Mouse (Mus musculus): ENCODE data around the gene Acvr2a. TPM values are rescaled to one million over a fixed set of nuclear protein-coding genes. Genes with fewer than 3 reads are reported as not detected.
"Not testable (repeated sequence)": the region's sequence is repeated elsewhere in the genome, so short reads cannot be mapped to it uniquely, and the experiment has no call there.

Gene Acvr2a
- total RNA-seq, 2 experiments from 2014 or later, result 15.4 to 16.7 TPM

GRCm38 (mm10) chr2:48865596-48865995 is 51.7 kb downstream of the Acvr2a start:
- intact Hi-C loops (cut with DNase I), result not testable (repeated sequence)

DNA sequence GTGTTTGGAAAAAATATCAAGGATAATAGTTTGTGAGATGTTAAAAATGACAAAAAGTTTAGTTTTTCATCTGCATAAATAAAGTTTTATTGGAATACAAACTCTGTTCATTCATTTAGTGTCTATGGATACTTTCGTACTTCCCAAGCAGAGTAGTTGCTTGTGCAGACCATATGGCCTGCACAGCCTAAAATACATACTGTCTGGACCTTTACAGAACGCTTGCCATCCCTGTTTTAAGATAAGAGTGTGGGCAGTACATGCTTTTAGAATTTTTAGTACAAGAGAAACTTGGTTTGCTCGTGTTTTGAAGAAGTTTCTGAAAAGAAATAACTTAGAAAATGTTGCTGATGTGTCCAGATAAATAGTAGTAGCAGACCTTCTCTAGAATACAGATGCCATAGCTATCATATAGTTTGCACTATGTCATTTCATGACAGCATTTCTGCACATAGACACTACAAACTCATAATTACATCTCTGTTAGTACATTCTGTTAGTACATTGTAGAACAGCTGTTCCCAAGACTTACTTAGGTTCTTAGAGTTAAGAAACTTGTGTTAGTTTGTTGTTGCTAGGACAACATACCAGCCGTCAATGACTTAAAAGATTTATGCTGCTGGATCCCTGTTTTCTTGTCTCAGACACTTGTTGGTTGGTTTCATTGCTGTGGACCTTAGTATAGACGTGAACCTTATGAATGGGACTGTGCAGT is 54.4 kb downstream of the Acvr2a start:
- no peak for DNase-seq
- intact Hi-C loops (cut with DNase I), result no loop called here

More at GRCm38 (mm10) chr2:48865596-48865995, 51.7 kb downstream of the Acvr2a start:
- DNase-seq, result not testable (repeated sequence)

DNA sequence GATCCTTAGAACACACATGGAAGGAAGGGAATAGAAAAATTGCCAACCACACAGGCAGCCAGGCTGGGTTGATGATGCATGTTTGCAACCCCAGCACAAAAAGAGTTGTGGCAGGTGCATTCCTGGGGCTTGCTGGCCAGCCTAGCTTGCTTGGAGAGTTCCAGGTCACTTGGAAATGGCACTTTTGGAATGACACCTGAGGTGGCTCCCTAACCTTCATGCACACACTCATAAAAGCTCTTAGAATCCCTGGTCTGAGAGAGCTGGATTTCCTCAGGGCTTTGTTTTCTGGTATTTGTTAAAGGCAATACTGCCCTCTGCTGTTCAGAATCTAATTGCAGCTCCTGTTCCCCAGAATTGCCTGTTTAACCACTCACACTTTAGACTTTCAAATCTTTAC is 72.0 kb downstream of the Acvr2a start:
- peak; percentile 62 to 63 for DNase-seq
- intact Hi-C loops (cut with DNase I), result loop anchor here (1.0 to 10.0 kb wide), 8 partner anchors 72 to 1394 kb away; partner anchors contain the start of gene Acvr2a

- intact Hi-C loops (cut with DNase I), result no loop called here
- no peak for DNase-seq
These were observed 81.3 kb downstream of the Acvr2a start for GRCm38 (mm10) chr2:48895186-48895585.

- no peak for DNase-seq
- intact Hi-C loops (cut with DNase I), result loop anchor here (1.0 to 5.0 kb wide), 2 partner anchors 348 to 404 kb away; no protein-coding TSS in a partner anchor
These were observed 95.0 kb downstream of the Acvr2a start for GRCm38 (mm10) chr2:48908866-48909265.

DNA sequence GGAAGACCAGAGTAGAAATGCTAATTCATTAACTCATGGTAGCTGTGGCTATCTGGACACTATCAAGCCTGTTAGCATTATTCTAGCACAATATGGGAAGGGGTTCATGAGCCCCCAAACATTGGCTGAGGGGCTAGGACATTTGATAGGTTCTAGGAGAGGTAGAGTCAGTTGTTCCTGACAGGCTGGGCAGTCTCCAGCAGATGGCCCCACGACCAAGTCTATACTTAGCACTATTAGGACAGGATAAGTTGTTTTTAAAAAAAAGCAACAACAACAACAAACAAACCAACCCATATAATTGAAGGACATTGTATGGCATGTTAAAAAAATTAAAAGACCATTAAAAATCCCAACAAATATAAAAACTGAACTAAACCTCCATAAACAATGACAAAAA is 100.3 kb downstream of the Acvr2a start:
- DNase-seq, result no peak
- intact Hi-C loops (cut with DNase I), result no loop called here

DNA sequence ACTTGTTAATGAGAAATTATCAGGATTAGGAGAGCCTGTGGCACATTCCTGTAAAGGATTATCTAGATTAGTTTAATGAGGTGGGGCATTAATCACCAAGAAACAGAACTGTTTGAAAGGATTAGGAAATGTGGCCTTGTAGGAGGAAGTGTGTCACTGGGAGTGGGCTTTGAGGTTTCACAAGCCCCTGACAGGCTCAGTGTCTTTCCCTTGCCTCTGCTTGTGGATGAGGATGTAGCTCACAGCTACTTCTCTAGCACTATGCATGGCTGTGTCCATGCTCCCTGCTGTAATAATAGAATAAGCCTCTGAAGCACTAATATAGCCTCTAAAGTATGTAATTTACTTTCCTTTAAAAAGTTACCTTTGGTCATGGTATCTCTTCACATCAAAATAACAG is 101.9 kb downstream of the Acvr2a start:
- intact Hi-C loops (cut with DNase I), result loop anchor here (5.0 kb wide), 1 partner anchor 816 kb away; no protein-coding TSS in a partner anchor
- DNase-seq, result no peak

DNA sequence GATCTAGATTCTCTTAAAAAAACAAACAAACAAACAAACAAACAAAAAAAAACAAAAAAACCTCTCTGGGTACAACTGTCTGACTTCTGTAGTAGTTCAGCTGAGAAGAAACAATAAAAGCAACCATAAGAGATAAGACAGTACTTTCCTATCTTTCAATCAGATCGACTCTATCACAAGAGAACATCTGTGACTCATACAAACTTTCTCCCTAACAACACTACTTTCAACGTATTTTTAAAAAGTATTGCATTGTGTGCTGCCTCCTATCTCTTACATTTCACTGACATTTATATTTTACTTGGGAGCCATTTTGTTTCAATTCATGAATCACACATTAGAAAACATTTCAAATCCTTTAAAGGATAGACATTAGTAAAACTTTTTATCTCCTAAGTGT is 121.1 kb downstream of the Acvr2a start:
- intact Hi-C loops (cut with DNase I), result no loop called here
- no peak for DNase-seq

DNA sequence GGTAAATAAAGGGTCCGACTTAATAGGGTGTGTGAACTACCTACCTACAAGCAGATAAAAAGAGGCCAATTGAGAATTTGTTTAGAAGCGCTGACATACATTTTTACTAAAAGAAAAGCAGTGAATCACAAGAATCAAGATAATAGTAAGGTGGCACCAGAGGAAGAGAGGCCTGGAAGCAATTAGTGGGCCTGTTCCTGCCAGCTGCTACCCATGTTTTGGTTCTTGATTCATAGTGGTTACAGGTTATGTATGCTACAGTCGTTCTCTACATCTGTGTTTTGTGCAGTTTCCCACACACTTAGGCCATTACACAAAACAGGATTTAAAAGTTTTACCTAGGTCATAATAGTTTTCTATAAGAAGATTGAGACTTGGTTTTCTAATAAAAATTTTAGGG is 133.9 kb downstream of the Acvr2a start:
- DNase-seq, result no peak
- intact Hi-C loops (cut with DNase I), result loop anchor here (5.0 kb wide), 2 partner anchors 135 to 505 kb away; partner anchors contain the start of genes Acvr2a and Epc2

GRCm38 (mm10) chr2:48948841-48949584 is 135.1 kb downstream of the Acvr2a start, which contains the start of gene Mbd5:
Gene Mbd5 (plus strand): TSS chr2:48949508.
- peak; percentile 96 to 98 for DNase-seq
- intact Hi-C loops (cut with DNase I), result loop anchor here (5.0 kb wide), 2 partner anchors 137 to 503 kb away; partner anchors contain the start of genes Acvr2a and Epc2

- peak in 1 of 2 experiments; percentile 31 for DNase-seq
- intact Hi-C loops (cut with DNase I), result loop anchor here (5.0 to 10.0 kb wide), 3 partner anchors 135 to 503 kb away; partner anchors contain the start of genes Acvr2a and Epc2
These were observed 135.9 kb downstream of the Acvr2a start for GRCm38 (mm10) chr2:48949743-48950251.

GRCm38 (mm10) chr2:48950252-48950315 is 136.2 kb downstream of the Acvr2a start, which contains the start of gene Orc4:
Gene Orc4 (minus strand): TSS chr2:48950277.
- intact Hi-C loops (cut with DNase I), result loop anchor here (10.0 kb wide), 1 partner anchor 135 kb away; no protein-coding TSS in a partner anchor
- no peak for DNase-seq

DNA sequence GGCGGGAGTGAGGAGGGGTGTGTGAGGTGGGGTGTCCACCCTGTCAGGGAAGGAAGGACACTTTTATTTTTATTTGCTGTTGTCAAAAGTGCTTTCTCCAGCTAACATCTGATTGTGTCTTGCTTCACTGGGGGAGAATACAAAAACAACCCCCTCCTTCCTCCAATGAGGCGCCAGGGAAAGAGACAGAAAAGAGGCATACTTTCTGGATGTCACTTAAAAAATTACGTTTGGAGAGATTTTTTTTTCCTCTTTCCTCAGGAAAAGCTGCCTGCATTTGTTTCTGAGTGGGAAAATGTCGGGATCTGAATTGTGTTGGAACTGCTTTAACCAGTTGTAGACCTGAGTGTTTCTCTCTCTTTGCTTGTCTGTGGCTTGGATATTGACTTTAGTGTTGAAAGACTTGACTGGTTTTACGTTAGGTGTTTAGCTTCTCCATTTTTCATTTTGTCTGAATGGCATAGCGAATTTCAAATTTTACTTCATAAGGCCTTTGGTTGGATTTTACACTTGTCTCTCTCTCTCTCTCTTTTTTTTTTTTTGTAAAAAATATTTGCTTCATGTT is 136.5 kb downstream of the Acvr2a start:
- DNase-seq, result no peak
- intact Hi-C loops (cut with DNase I), result loop anchor here (10.0 kb wide), 1 partner anchor 134 kb away; no protein-coding TSS in a partner anchor

Other genes starting within 250 kb of the Acvr2a start
- gene Mbd5, start 135.4 kb downstream of the Acvr2a start, total RNA-seq (2021), result 10 to 100 TPM; 30.8 to 39.1 TPM
- 10 to 100 TPM; 30.9 to 34.0 TPM for gene Orc4, start 136.2 kb downstream of the Acvr2a start, total RNA-seq (2021)

All from heart, postnatal 36 days (tissue).